12 mouse cellular contexts compared by ENCODE assay signal in genomic region chr2:144410603-144411002, GRCm38 (mm10). TPM values are rescaled to one million over a fixed set of nuclear protein-coding genes. Genes with fewer than 3 reads are reported as not detected.
DNase-seq lines count a peak whose midpoint lies in the region; ATAC-seq and TF ChIP-seq lines count a peak whose summit lies in the region.
"Had no signal": no experiment of that assay in that cellular context is flagged by ENCODE, and none has a peak within 500 bp of the region (broad histone marks: within the 10 kb centered on the region; RNA-seq: fewer than 3 reads in every experiment).

No protein-coding gene starts in this region.

- no peaks in the 10 kb centered on the region for H3K4me1 ChIP-seq in forebrain, postnatal 0 days (ENCODE audit: insufficient read depth)
- H3K4me1 ChIP-seq in forebrain, embryonic 11.5 days (replicated peaks; ENCODE audit: control insufficient read depth, insufficient read depth, low read length), result no peaks in the 10 kb centered on the region
- no peaks in the 10 kb centered on the region for H3K4me1 ChIP-seq in kidney, embryonic 16.5 days (ENCODE audit: insufficient read depth, low read length)
- H3K4me1 ChIP-seq in neural tube, embryonic 15.5 days, result no peaks in the 10 kb centered on the region
- H3K4me1 ChIP-seq: midbrain, embryonic 12.5 days had no signal

- H3K27me3 ChIP-seq in forebrain, postnatal 0 days (ENCODE audit: insufficient read depth, low read length), result no peaks in the 10 kb centered on the region
- no peaks in the 10 kb centered on the region for H3K27me3 ChIP-seq in forebrain, embryonic 11.5 days (ENCODE audit: control insufficient read depth, insufficient read depth, low read length)
- no peaks in the 10 kb centered on the region for H3K27me3 ChIP-seq in kidney, embryonic 16.5 days (ENCODE audit: insufficient read depth, low read length)
- H3K27me3 ChIP-seq in neural tube, embryonic 15.5 days (replicated peaks), result no peaks in the 10 kb centered on the region
- H3K27me3 ChIP-seq: midbrain, embryonic 12.5 days had no signal

- peak; percentile 10 for DNase-seq in forebrain, postnatal 0 days
- DNase-seq in forebrain, embryonic 11.5 days (ENCODE audit: low spot score), result no peak
- peak; percentile 6 for DNase-seq in thymus, postnatal 0 days (ENCODE audit: low spot score)
- no peak for DNase-seq in thymus, postnatal 36 days
- DNase-seq in layer of hippocampus, postnatal 36 days, result peak; percentile 46 to 70
- no peak for DNase-seq in urinary bladder, postnatal 14 days (ENCODE audit: low spot score)

- H3K9ac ChIP-seq in forebrain, postnatal 0 days, result no peak overlapping the region
- H3K9ac ChIP-seq in forebrain, embryonic 11.5 days (ENCODE audit: low read length), result no peak overlapping the region
- H3K9ac ChIP-seq in kidney, embryonic 16.5 days (replicated peaks; ENCODE audit: low read length), result no peak overlapping the region
- H3K9ac ChIP-seq in neural tube, embryonic 15.5 days (replicated peaks), result no peak overlapping the region
- H3K9ac ChIP-seq: midbrain, embryonic 12.5 days had no signal

- WGBS in forebrain, postnatal 0 days, result 53% methylated on average over 3 of the region's 3 CpGs
- WGBS in forebrain, embryonic 11.5 days, result 92% methylated on average over 3 of the region's 3 CpGs
- WGBS in kidney, embryonic 16.5 days, result 79% methylated on average over 3 of the region's 3 CpGs
- 70% methylated on average over 3 of the region's 3 CpGs for WGBS in neural tube, embryonic 15.5 days

- H3K4me2 ChIP-seq in forebrain, postnatal 0 days (ENCODE audit: low read depth), result no peak overlapping the region
- no peak overlapping the region for H3K4me2 ChIP-seq in forebrain, embryonic 11.5 days (ENCODE audit: low read depth, low read length, severe bottlenecking)
- no peak overlapping the region for H3K4me2 ChIP-seq in kidney, embryonic 16.5 days (replicated peaks; ENCODE audit: low read depth, low read length)
- H3K4me2 ChIP-seq in neural tube, embryonic 15.5 days, result no peak overlapping the region
- H3K4me2 ChIP-seq: midbrain, embryonic 12.5 days had no signal

- no peak overlapping the region for H3K27ac ChIP-seq in forebrain, postnatal 0 days (ENCODE audit: low read depth, low read length)
- no peak overlapping the region for H3K27ac ChIP-seq in forebrain, embryonic 11.5 days (ENCODE audit: low read depth, low read length)
- H3K27ac ChIP-seq in kidney, embryonic 16.5 days (ENCODE audit: low read length), result no peak overlapping the region
- no peak overlapping the region for H3K27ac ChIP-seq in neural tube, embryonic 15.5 days (replicated peaks)
- H3K27ac ChIP-seq: midbrain, embryonic 12.5 days had no signal

- TF ChIP-seq CTCF in forebrain, postnatal 0 days (IDR thresholded peaks at IDR 0.05; ENCODE audit: low read depth), result no peak

- H3K36me3 ChIP-seq in forebrain, postnatal 0 days (ENCODE audit: insufficient read depth), result peaks cover 49% of the 10 kb centered on the region
- peaks cover 3% of the 10 kb centered on the region; the same call in 1 of the 2 replicates for H3K36me3 ChIP-seq in forebrain, embryonic 11.5 days (ENCODE audit: control insufficient read depth, insufficient read depth, low read length)
- peaks cover 32% of the 10 kb centered on the region for H3K36me3 ChIP-seq in kidney, embryonic 16.5 days (ENCODE audit: insufficient read depth, low read length)
- peaks cover 34% of the 10 kb centered on the region for H3K36me3 ChIP-seq in neural tube, embryonic 15.5 days

- no peaks in the 10 kb centered on the region for H3K9me3 ChIP-seq in forebrain, postnatal 0 days (ENCODE audit: low read length)
- H3K9me3 ChIP-seq in forebrain, embryonic 11.5 days (ENCODE audit: control insufficient read depth, low read length), result no peaks in the 10 kb centered on the region
- no peaks in the 10 kb centered on the region for H3K9me3 ChIP-seq in kidney, embryonic 16.5 days (ENCODE audit: low read length)
- no peaks in the 10 kb centered on the region for H3K9me3 ChIP-seq in neural tube, embryonic 15.5 days (replicated peaks)
- H3K9me3 ChIP-seq: midbrain, embryonic 12.5 days had no signal

- ATAC-seq in forebrain, postnatal 0 days, result no peak
- no peak for ATAC-seq in forebrain, embryonic 11.5 days (replicated peaks; ENCODE audit: low FRiP score)
- no peak for ATAC-seq in kidney, embryonic 16.5 days (ENCODE audit: low FRiP score, low TSS enrichment)
- no peak for ATAC-seq in neural tube, embryonic 15.5 days (ENCODE audit: low FRiP score)
- ATAC-seq: intestine, embryonic 16.5 days had no signal

- H3K4me3 ChIP-seq in forebrain, postnatal 0 days (ENCODE audit: low read depth, low read length), result no peak overlapping the region
- H3K4me3 ChIP-seq in forebrain, embryonic 11.5 days (ENCODE audit: low read depth, low read length), result no peak overlapping the region
- H3K4me3 ChIP-seq in kidney, embryonic 16.5 days (ENCODE audit: low read length), result no peak overlapping the region
- no peak overlapping the region for H3K4me3 ChIP-seq in neural tube, embryonic 15.5 days (replicated peaks)
- H3K4me3 ChIP-seq: midbrain, embryonic 12.5 days had no signal

RNA-seq across cellular contexts. Expression of gene Pet117, which starts 41.8 kb away (rescaled TPM):
- not detected in 2 replicates for total RNA-seq in forebrain, postnatal 0 days (2014; rRNA removed)
- polyA plus RNA-seq in forebrain, postnatal 0 days (2015; fragmentation: Nextera tagmentation; extraction: Ambion mirVana), result 0.84 and 2.3 TPM in 2 replicates
- polyA plus RNA-seq in forebrain, embryonic 11.5 days (2014; fragmentation: Nextera tagmentation; extraction: Ambion mirVana), result 4.7 TPM in 1 of 2 replicates, not detected in the other
- polyA plus RNA-seq in thymus, postnatal 0 days (2015; fragmentation: Nextera tagmentation; extraction: Ambion mirVana), result 1.8 and 3.8 TPM in 2 replicates
- 10 to 100 TPM in 1 of 2 experiments, 1 to 10 TPM in 1; 8.1 to 14.2 TPM for total RNA-seq in layer of hippocampus, postnatal 36 days (2021)
- polyA plus RNA-seq in kidney, embryonic 16.5 days (2015; fragmentation: Nextera tagmentation; extraction: Ambion mirVana), result 0.56 TPM in 1 of 2 replicates, not detected in the other
- polyA plus RNA-seq in neural tube, embryonic 15.5 days (2015; fragmentation: Nextera tagmentation; extraction: Ambion mirVana), result 1.4 TPM in 1 of 2 replicates, not detected in the other
- total RNA-seq: neutrophil, adult 5-6 weeks had no signal
- polyA plus RNA-seq: embryonic facial prominence, embryonic 11.5 days; midbrain, embryonic 12.5 days had no signal

RNA-seq across cellular contexts. Expression of gene Kat14, which starts 41.8 kb away (rescaled TPM):
- total RNA-seq in forebrain, postnatal 0 days (2014; rRNA removed), result 17.0 and 28.6 TPM in 2 replicates
- 15.4 and 20.4 TPM in 2 replicates for polyA plus RNA-seq in forebrain, postnatal 0 days (2015; fragmentation: Nextera tagmentation; extraction: Ambion mirVana)
- polyA plus RNA-seq in forebrain, embryonic 11.5 days (2014; fragmentation: Nextera tagmentation; extraction: Ambion mirVana), result 39.9 and 44.9 TPM in 2 replicates
- polyA plus RNA-seq in thymus, postnatal 0 days (2015; fragmentation: Nextera tagmentation; extraction: Ambion mirVana), result 29.0 and 31.5 TPM in 2 replicates
- 10 to 100 TPM; 29.1 to 29.4 TPM for total RNA-seq in layer of hippocampus, postnatal 36 days (2021)
- 52.5 and 57.0 TPM in 2 replicates for polyA plus RNA-seq in kidney, embryonic 16.5 days (2015; fragmentation: Nextera tagmentation; extraction: Ambion mirVana)
- polyA plus RNA-seq in neural tube, embryonic 15.5 days (2015; fragmentation: Nextera tagmentation; extraction: Ambion mirVana), result 24.3 and 25.6 TPM in 2 replicates

Comparison
In these comparisons a context has a peak if more than half of its experiments do, and no peak if none do; other contexts are left out.
1. DNase-seq: peak in forebrain, postnatal 0 days (single experiment), thymus, postnatal 0 days (single experiment) and layer of hippocampus, postnatal 36 days (2 of 2); none in forebrain, embryonic 11.5 days (single experiment), thymus, postnatal 36 days (0 of 2) and urinary bladder, postnatal 14 days (single experiment).